ENCODE assay signal across 12 mouse cellular contexts in genomic region chr19:28328444-28329110, GRCm38 (mm10).
DNase-seq lines count a peak whose midpoint lies in the region; ATAC-seq and TF ChIP-seq lines count a peak whose summit lies in the region.
"Had no signal": no experiment of that assay in that cellular context is flagged by ENCODE, and none has a peak within 500 bp of the region (broad histone marks: within the 10 kb centered on the region; RNA-seq: fewer than 3 reads in every experiment).

No protein-coding gene starts in this region.

- no peak for ATAC-seq in hindbrain, postnatal 0 days
- no peak for ATAC-seq in midbrain, embryonic 11.5 days (ENCODE audit: low FRiP score)
- no peak for ATAC-seq in midbrain, embryonic 14.5 days (ENCODE audit: low FRiP score, low TSS enrichment)

- intact Hi-C loops in heart, postnatal 25 days (cut with DNase I) = no loop called here

- WGBS in hindbrain, embryonic 10.5 days = 55% methylated on average over 16 of the region's 16 CpGs
- WGBS in hindbrain, postnatal 0 days = 25% methylated on average over 16 of the region's 16 CpGs
- 46% methylated on average over 16 of the region's 16 CpGs for WGBS in midbrain, embryonic 11.5 days
- 27% methylated on average over 16 of the region's 16 CpGs for WGBS in midbrain, embryonic 14.5 days

- H3K4me3 ChIP-seq in hindbrain, embryonic 10.5 days = no peak overlapping the region
- H3K4me3 ChIP-seq in hindbrain, postnatal 0 days (ENCODE audit: low read length) = no peak overlapping the region
- no peak overlapping the region for H3K4me3 ChIP-seq in midbrain, embryonic 11.5 days (ENCODE audit: low read depth, low read length)
- no peak overlapping the region for H3K4me3 ChIP-seq in midbrain, embryonic 14.5 days (replicated peaks; ENCODE audit: low read depth, low read length)
- H3K4me3 ChIP-seq: megakaryocyte, embryonic 14.5 days; myocyte had no signal

- H3K27ac ChIP-seq in hindbrain, embryonic 10.5 days = peak overlapping the region; percentile 67
- H3K27ac ChIP-seq in hindbrain, postnatal 0 days = no peak overlapping the region
- H3K27ac ChIP-seq in midbrain, embryonic 11.5 days (ENCODE audit: low read depth, low read length) = no peak overlapping the region
- H3K27ac ChIP-seq in midbrain, embryonic 14.5 days (replicated peaks; ENCODE audit: low read depth, low read length) = no peak overlapping the region

- H3K27me3 ChIP-seq in hindbrain, embryonic 10.5 days (ENCODE audit: insufficient read depth, poor library complexity, severe bottlenecking) = peaks cover 9% of the 10 kb centered on the region; the same call in 1 of the 2 replicates
- H3K27me3 ChIP-seq in hindbrain, postnatal 0 days (ENCODE audit: insufficient read depth, low read length) = no peaks in the 10 kb centered on the region
- peaks cover 20% of the 10 kb centered on the region for H3K27me3 ChIP-seq in midbrain, embryonic 11.5 days (ENCODE audit: control insufficient read depth, insufficient read depth, low read length)
- peaks cover 26% of the 10 kb centered on the region for H3K27me3 ChIP-seq in midbrain, embryonic 14.5 days (ENCODE audit: control insufficient read depth, insufficient read depth, low read length)
- H3K27me3 ChIP-seq: megakaryocyte, embryonic 14.5 days had no signal

- peaks cover 33% of the 10 kb centered on the region for H3K4me1 ChIP-seq in hindbrain, embryonic 10.5 days (replicated peaks)
- no peaks in the 10 kb centered on the region; the same call in 1 of the 2 replicates for H3K4me1 ChIP-seq in hindbrain, postnatal 0 days (ENCODE audit: insufficient read depth, low read length)
- H3K4me1 ChIP-seq in midbrain, embryonic 11.5 days (ENCODE audit: control insufficient read depth, insufficient read depth, low read length) = peaks cover 4% of the 10 kb centered on the region; the same call in 1 of the 2 replicates
- H3K4me1 ChIP-seq in midbrain, embryonic 14.5 days (ENCODE audit: control insufficient read depth, insufficient read depth, low read length) = peaks cover 17% of the 10 kb centered on the region
- H3K4me1 ChIP-seq: megakaryocyte, embryonic 14.5 days had no signal

- no peaks in the 10 kb centered on the region for H3K9me3 ChIP-seq in hindbrain, embryonic 10.5 days
- H3K9me3 ChIP-seq in hindbrain, postnatal 0 days (ENCODE audit: low read length) = no peaks in the 10 kb centered on the region
- H3K9me3 ChIP-seq in midbrain, embryonic 11.5 days (ENCODE audit: control insufficient read depth, low read length) = no peaks in the 10 kb centered on the region
- no peaks in the 10 kb centered on the region for H3K9me3 ChIP-seq in midbrain, embryonic 14.5 days (ENCODE audit: control insufficient read depth, low read length)
- H3K9me3 ChIP-seq: megakaryocyte, embryonic 14.5 days had no signal

- no peak for TF ChIP-seq CTCF in hindbrain, postnatal 0 days (IDR thresholded peaks at IDR 0.05; ENCODE audit: low read depth)

- no peak for DNase-seq in hindbrain, embryonic 10.5 days (ENCODE audit: low spot score)
- DNase-seq in hindbrain, postnatal 0 days (ENCODE audit: low spot score) = no peak
- peak; percentile 86 for DNase-seq in midbrain, embryonic 11.5 days (ENCODE audit: low spot score, missing footprints)
- no peak for DNase-seq in midbrain, embryonic 14.5 days
- DNase-seq in heart, postnatal 25 days (ENCODE audit: low spot score) = peak; percentile 9
- no peak for DNase-seq in urinary bladder, postnatal 4 days (ENCODE audit: low spot score in 2 of 2)
- DNase-seq in cerebellum, adult 11 months = no peak
- no peak for DNase-seq in right cerebral cortex, postnatal 4 days
- DNase-seq: cerebellum, postnatal 14 days; kidney, adult 9 months had no signal

- no peak overlapping the region; the same call in 1 of the 2 replicates for H3K4me2 ChIP-seq in hindbrain, postnatal 0 days (ENCODE audit: low read depth, low read length)
- H3K4me2 ChIP-seq in midbrain, embryonic 11.5 days = no peak overlapping the region
- H3K4me2 ChIP-seq in midbrain, embryonic 14.5 days (ENCODE audit: low read length) = no peak overlapping the region

- no peak overlapping the region for H3K9ac ChIP-seq in hindbrain, postnatal 0 days (replicated peaks; ENCODE audit: low read length)
- H3K9ac ChIP-seq in midbrain, embryonic 11.5 days (ENCODE audit: low read length) = no peak overlapping the region
- no peak overlapping the region for H3K9ac ChIP-seq in midbrain, embryonic 14.5 days (replicated peaks; ENCODE audit: low read length)

- H3K36me3 ChIP-seq in hindbrain, embryonic 10.5 days = no peaks in the 10 kb centered on the region
- no peaks in the 10 kb centered on the region for H3K36me3 ChIP-seq in hindbrain, postnatal 0 days (ENCODE audit: insufficient read depth, low read length)
- no peaks in the 10 kb centered on the region for H3K36me3 ChIP-seq in midbrain, embryonic 11.5 days (ENCODE audit: control insufficient read depth, insufficient read depth, low read length)
- H3K36me3 ChIP-seq in midbrain, embryonic 14.5 days (ENCODE audit: control insufficient read depth, insufficient read depth, low read length) = no peaks in the 10 kb centered on the region

Comparison
In these comparisons a context has a peak if more than half of its experiments do, and no peak if none do; other contexts are left out.
1. DNase-seq: peak in midbrain, embryonic 11.5 days (single experiment) and heart, postnatal 25 days (single experiment); none in hindbrain, embryonic 10.5 days (single experiment), hindbrain, postnatal 0 days (single experiment), midbrain, embryonic 14.5 days (single experiment), urinary bladder, postnatal 4 days (0 of 2), cerebellum, adult 11 months (single experiment) and right cerebral cortex, postnatal 4 days (single experiment).